Mouse (Mus musculus) embryonic facial prominence, embryonic 11.5 days (tissue): ENCODE measurements around the gene Cntnap2. TPM values are rescaled to one million over a fixed set of nuclear protein-coding genes. Genes with fewer than 3 reads are reported as not detected.

Experiments
- ATAC-seq: fragments of 200-750 bp; cut with Nextera tagmentation; replicated peaks from 2 replicates; pipeline ENCODE4 v1.8.0; 2017; ENCODE audit warnings: low read depth; ENCODE audit not compliant: insufficient number of reproducible peaks, low FRiP score, low TSS enrichment
- DNase-seq: peaks from one replicate; pipeline ENCODE4 v3.0.0-alpha.2; 2015; ENCODE audit warnings: low spot score
- H3K27ac ChIP-seq: fragments of 300-500 bp; sonication (generic); replicated peaks from 2 replicates; pipeline ENCODE4 v1.5.1; 2014; ENCODE audit warnings: mild to moderate bottlenecking, low read depth, low read length, control low read depth
- H3K27me3 ChIP-seq: fragments of 300-500 bp; sonication (generic); 2 replicates; pipeline ENCODE4 v1.6.1; 2014; ENCODE audit warnings: mild to moderate bottlenecking, low read length, moderate library complexity, mixed read lengths; ENCODE audit not compliant: control insufficient read depth, insufficient read depth
- H3K36me3 ChIP-seq: fragments of 300-500 bp; sonication (generic); replicated peaks from 2 replicates; pipeline ENCODE4 v1.6.1; 2014; ENCODE audit warnings: low read depth, mild to moderate bottlenecking, low read length, moderate library complexity, mixed read lengths; ENCODE audit not compliant: control insufficient read depth, insufficient read depth
- H3K4me1 ChIP-seq: fragments of 300-500 bp; sonication (generic); 2 replicates; pipeline ENCODE4 v1.6.1; 2014; ENCODE audit warnings: low read length, mixed read lengths; ENCODE audit not compliant: control insufficient read depth, insufficient read depth
- H3K4me2 ChIP-seq: fragments of 300-500 bp; sonication (generic); 2 replicates; pipeline ENCODE4 v1.6.1; 2014; ENCODE audit warnings: low read depth, mild to moderate bottlenecking, control low read depth, low read length, moderate library complexity
- H3K4me3 ChIP-seq: fragments of 300-500 bp; sonication (generic); 2 replicates; pipeline ENCODE4 v1.5.1; 2014; ENCODE audit warnings: low read depth, low read length, control low read depth
- H3K9ac ChIP-seq: fragments of 300-500 bp; sonication (generic); replicated peaks from 2 replicates; pipeline ENCODE4 v1.6.1; 2014; ENCODE audit warnings: mild to moderate bottlenecking, control low read depth, low read length
- H3K9me3 ChIP-seq: fragments of 300-500 bp; sonication (generic); replicated peaks from 2 replicates; pipeline ENCODE4 v1.6.1; 2016; ENCODE audit warnings: mild to moderate bottlenecking, low read length, inconsistent platforms, mixed read lengths; ENCODE audit not compliant: control insufficient read depth
- WGBS: fragments of 180-500 bp; shearing (Covaris S2); extraction: QIAGEN DNeasy Blood & Tissue Kit; methylation state at CpG from one replicate; pipeline ENCODE4 v1.1.7; 2014; 5-methylcytosine and 5-hydroxymethylcytosine counted together
- polyA plus RNA-seq: library from polyadenylated mRNA; unstranded; fragments of >200 nt; fragmentation: Nextera tagmentation; extraction: Ambion mirVana; gene quantifications from 2 replicates; pipeline ENCODE4 v1.2.1, GENCODE M21; 2014

Cntnap2 gene
- polyA plus RNA-seq, 1 experiment from 2014 or later, result 6.7 TPM

GRCm38 (mm10) chr6:47338113-47338512 lies 2279.0 kb downstream of the Cntnap2 start:
- Histone ChIP-seq H3K9me3 (no peaks in the 10 kb centered on the region), H3K27ac (no peak overlapping the region), H3K36me3 (no peaks in the 10 kb centered on the region), H3K4me3 (no peak overlapping the region), H3K9ac (no peak overlapping the region), H3K27me3 (no peaks in the 10 kb centered on the region), H3K4me1 (no peaks in the 10 kb centered on the region), H3K4me2 (no peak overlapping the region)
- 75% methylated on average over 6 of the region's 6 CpGs for whole genome bisulfite sequencing
- ATAC-seq (no peak), DNase-seq (no peak)

DNA sequence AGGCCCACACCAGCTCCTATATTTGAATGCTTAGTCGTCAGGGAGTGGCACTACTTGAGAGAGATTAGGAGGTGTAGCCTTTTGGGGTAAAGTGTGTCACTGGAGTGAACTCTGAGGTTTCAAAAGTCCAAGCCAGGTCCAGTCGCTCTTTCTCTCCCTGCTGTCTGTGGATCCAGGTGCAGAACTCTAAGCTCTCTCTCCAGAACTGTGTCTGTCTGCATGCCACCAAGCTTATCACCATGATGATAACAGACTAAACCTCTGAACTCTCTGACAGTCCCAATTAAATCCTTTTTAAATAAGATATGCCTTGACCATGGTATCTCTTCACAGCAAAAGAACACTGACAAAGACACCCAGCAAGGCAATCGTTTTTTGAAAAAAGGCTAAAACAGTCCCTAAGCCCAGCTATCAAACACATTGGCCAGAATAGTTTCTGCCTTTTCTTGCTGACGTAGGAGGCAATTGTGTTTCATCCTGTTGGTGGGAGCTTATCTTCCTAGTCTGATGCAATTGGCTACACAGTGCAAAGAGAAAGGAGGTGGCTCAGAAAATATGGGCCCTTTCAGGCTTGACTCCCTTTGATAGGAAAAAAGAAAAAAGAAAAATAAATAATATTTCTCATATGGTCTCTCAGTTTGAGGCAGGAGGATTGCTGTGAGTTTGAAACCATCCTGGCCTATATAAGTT lies 2281.8 kb downstream of the Cntnap2 start:
- Histone ChIP-seq H3K9me3 (no peaks in the 10 kb centered on the region), H3K27ac (no peak overlapping the region), H3K4me3 (no peak overlapping the region), H3K4me2 (no peak overlapping the region), H3K9ac (no peak overlapping the region), H3K36me3 (no peaks in the 10 kb centered on the region), H3K4me1 (no peaks in the 10 kb centered on the region), H3K27me3 (no peaks in the 10 kb centered on the region)
- ATAC-seq (no peak), DNase-seq (no peak)
- WGBS, result 73% methylated on average over 4 of the region's 4 CpGs

- no peak overlapping the region for H3K4me2 ChIP-seq
- ATAC-seq, result no peak
- H3K4me1 ChIP-seq, result no peaks in the 10 kb centered on the region
- H3K27me3 ChIP-seq, result no peaks in the 10 kb centered on the region
- no peak overlapping the region for H3K9ac ChIP-seq
- no peaks in the 10 kb centered on the region for H3K36me3 ChIP-seq
- H3K27ac ChIP-seq, result no peak overlapping the region
- DNase-seq, result no peak
- H3K4me3 ChIP-seq, result no peak overlapping the region
- WGBS, result 68% methylated on average over 6 of the region's 6 CpGs
- H3K9me3 ChIP-seq, result no peaks in the 10 kb centered on the region
These were observed 2282.3 kb downstream of the Cntnap2 start for GRCm38 (mm10) chr6:47341503-47341884.

GRCm38 (mm10) chr6:47343245-47343644 lies 2284.1 kb downstream of the Cntnap2 start:
- Histone ChIP-seq H3K4me1 (no peaks in the 10 kb centered on the region), H3K27me3 (no peaks in the 10 kb centered on the region), H3K4me2 (no peak overlapping the region), H3K36me3 (no peaks in the 10 kb centered on the region), H3K9me3 (no peaks in the 10 kb centered on the region), H3K9ac (no peak overlapping the region), H3K4me3 (no peak overlapping the region), H3K27ac (no peak overlapping the region)
- no peak for DNase-seq
- WGBS, result 76% methylated on average over 1 of the region's 1 CpGs
- no peak for ATAC-seq

- WGBS, result 87% methylated on average over 3 of the region's 3 CpGs
- ATAC-seq, result no peak
- no peaks in the 10 kb centered on the region for H3K9me3 ChIP-seq
These were observed 2285.5 kb downstream of the Cntnap2 start for GRCm38 (mm10) chr6:47344696-47345095.

GRCm38 (mm10) chr6:47350100-47350690 lies 2291.0 kb downstream of the Cntnap2 start:
- Histone ChIP-seq H3K36me3 (no peaks in the 10 kb centered on the region), H3K27me3 (no peaks in the 10 kb centered on the region), H3K4me3 (no peak overlapping the region), H3K9me3 (no peaks in the 10 kb centered on the region), H3K4me2 (no peak overlapping the region), H3K4me1 (no peaks in the 10 kb centered on the region), H3K27ac (no peak overlapping the region), H3K9ac (no peak overlapping the region)
- ATAC-seq (no peak), DNase-seq (no peak)
- 88% methylated on average over 8 of the region's 8 CpGs for whole genome bisulfite sequencing

More at GRCm38 (mm10) chr6:47344696-47345095, 2285.5 kb downstream of the Cntnap2 start:
- H3K27me3 ChIP-seq, result no peaks in the 10 kb centered on the region
- no peaks in the 10 kb centered on the region for H3K4me1 ChIP-seq
- H3K27ac ChIP-seq, result no peak overlapping the region
- DNase-seq, result no peak
- no peak overlapping the region for H3K9ac ChIP-seq
- H3K4me2 ChIP-seq, result no peak overlapping the region
- no peak overlapping the region for H3K4me3 ChIP-seq
- H3K36me3 ChIP-seq, result no peaks in the 10 kb centered on the region
